Mouse (Mus musculus): ENCODE measurements around the gene Masp1. TPM values are rescaled to one million over a fixed set of nuclear protein-coding genes. Genes with fewer than 3 reads are reported as not detected.

Masp1 gene
- 4.7 and 7.4 TPM in 2 replicates for polyA plus RNA-seq (2016; fragmentation: Nextera tagmentation; extraction: Ambion mirVana)

DNA sequence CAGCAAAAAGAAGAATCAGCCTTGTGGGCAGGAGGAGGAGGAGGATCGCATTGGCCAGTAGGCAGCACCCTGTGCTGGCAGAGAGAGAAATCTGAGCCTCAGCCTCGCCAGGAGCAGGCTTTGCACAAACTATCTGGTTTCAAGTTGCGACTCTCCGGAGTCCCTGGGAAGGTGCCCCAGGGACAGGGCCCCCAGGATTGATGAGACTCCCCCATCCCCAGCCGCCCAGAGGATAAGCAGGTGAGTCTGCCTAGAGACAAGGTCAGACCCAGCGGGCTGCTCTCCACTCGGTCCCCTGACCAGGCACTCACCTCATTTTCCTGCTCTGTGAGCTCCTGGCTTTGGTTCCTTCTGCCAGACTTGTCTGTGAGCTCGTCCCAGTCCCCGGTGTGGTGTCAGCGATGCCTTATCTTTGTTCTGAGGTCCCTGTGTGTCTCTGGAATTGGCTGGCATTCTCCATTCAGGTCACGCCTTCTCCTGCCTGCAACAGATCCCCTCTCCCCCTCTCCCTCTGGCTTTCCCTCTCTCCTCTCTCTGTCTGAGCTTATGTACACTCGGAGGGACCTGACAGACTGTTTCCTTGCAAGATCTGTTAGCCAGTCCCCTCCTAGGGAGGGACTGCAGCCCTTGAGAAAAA is at the start of gene Masp1, which contains the start of gene Rtp4:
Masp1 (minus strand) TSS at position 581 of the 637 bp plus-strand sequence.
Rtp4 (plus strand) TSS at position 57 of the 637 bp plus-strand sequence.
- H3K27ac ChIP-seq: peak within 1 kb of the TSS; percentile 86
- H3K27me3 ChIP-seq (ENCODE audit: poor library complexity, severe bottlenecking): peaks cover 31% of the 10 kb centered on the region
- peaks cover 46% of the 10 kb centered on the region for H3K4me1 ChIP-seq
- no peaks in the 10 kb centered on the region for H3K36me3 ChIP-seq (replicated peaks)
- H3K9me3 ChIP-seq: no peaks in the 10 kb centered on the region
- under 1% methylated on average over 12 of the region's 12 CpGs for WGBS
- H3K4me3 ChIP-seq: peak within 1 kb of the TSS; percentile 54
- DNase-seq (ENCODE audit: extremely low spot score, low spot score): peak; percentile 47

DNA sequence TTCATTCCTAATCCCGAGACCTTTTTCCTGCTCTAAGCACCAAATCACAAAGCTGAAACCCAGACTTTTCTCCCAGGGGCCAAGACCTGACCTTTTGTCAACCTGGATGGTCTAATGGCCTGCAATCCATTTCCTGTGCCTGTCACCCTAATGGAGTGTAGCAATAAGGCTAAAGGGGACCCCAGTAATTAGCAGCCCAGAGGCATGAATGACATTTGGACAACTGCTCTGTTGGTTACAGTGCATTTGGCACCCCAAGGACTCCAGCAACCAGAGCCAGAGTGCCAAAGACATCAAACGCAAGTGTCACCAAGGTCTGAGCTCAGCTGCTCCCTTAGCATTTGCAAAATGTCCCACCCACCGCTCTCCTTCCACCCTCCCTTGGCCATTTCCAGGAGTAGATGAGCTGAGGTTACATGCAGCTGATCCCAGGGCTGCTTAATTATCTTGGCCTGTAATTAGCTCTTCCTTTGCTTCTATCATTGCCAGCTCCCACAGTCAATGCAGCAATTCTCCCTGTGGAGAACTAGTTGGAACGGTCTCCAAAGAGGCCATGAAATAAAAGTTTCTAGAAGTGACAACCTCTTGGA is 47.8 kb upstream of the Masp1 start:
- DNase-seq (ENCODE audit: extremely low spot score, low spot score): no peak
- no peak overlapping the region for H3K27ac ChIP-seq
- no peaks in the 10 kb centered on the region for H3K4me1 ChIP-seq
- no peaks in the 10 kb centered on the region for H3K36me3 ChIP-seq (replicated peaks)
- WGBS: 79% methylated on average over 4 of the region's 4 CpGs
- no peaks in the 10 kb centered on the region for H3K27me3 ChIP-seq (ENCODE audit: poor library complexity, severe bottlenecking)
- H3K4me3 ChIP-seq: no peak overlapping the region
- no peaks in the 10 kb centered on the region for H3K9me3 ChIP-seq

DNA sequence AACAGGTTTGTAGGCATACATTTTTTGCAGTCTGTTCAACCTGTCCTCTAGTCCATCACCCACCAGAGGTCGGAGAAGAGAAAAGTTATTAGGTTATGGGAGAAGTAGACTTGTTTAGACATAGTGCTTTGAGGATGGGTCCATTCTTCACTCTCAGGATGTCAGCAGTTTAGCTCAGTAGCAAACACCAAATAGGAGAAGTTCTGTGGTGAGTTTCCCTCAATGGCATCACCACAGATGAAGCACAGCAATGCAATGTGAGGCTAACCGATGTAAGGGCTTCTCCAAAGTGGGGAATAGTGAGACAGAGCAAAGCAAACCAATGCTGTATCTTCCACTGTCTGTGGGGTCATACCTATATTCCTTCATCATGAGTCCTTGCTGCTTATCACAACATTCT is 37.1 kb upstream of the Masp1 start:
- 94% methylated on average over 2 of the region's 2 CpGs for WGBS
- no peak overlapping the region for H3K27ac ChIP-seq
- DNase-seq (ENCODE audit: extremely low spot score, low spot score): no peak
- no peaks in the 10 kb centered on the region for H3K36me3 ChIP-seq (replicated peaks)
- no peaks in the 10 kb centered on the region for H3K9me3 ChIP-seq
- peaks cover 3% of the 10 kb centered on the region; the same call in 1 of the 2 replicates for H3K4me1 ChIP-seq
- no peaks in the 10 kb centered on the region for H3K27me3 ChIP-seq (ENCODE audit: poor library complexity, severe bottlenecking)
- H3K4me3 ChIP-seq: no peak overlapping the region

DNA sequence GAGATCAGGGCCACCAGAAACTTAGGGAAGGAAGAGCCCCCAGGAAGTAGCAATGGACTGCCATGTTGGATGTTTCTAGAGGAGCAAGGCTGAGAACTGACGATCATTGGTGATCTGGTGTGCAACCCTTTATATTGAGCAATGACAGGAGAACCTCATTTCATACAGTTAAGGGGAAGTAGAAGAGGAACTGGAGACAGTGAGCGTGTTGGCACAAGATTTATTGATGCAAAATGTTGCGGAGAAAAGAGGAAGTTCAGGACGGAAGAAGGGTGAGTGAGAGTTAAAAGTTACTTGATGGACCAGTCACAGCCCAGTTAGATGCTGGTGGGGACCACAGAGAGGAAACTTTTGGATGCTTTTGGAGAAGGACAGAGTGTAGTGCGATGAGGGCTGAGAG is 36.6 kb upstream of the Masp1 start:
- WGBS: 90% methylated on average over 5 of the region's 5 CpGs
- no peaks in the 10 kb centered on the region for H3K36me3 ChIP-seq (replicated peaks)
- H3K9me3 ChIP-seq: no peaks in the 10 kb centered on the region
- no peak for DNase-seq (ENCODE audit: extremely low spot score, low spot score)
- no peaks in the 10 kb centered on the region for H3K4me1 ChIP-seq
- no peaks in the 10 kb centered on the region for H3K27me3 ChIP-seq (ENCODE audit: poor library complexity, severe bottlenecking)
- H3K4me3 ChIP-seq: no peak overlapping the region
- H3K27ac ChIP-seq: no peak overlapping the region

DNA sequence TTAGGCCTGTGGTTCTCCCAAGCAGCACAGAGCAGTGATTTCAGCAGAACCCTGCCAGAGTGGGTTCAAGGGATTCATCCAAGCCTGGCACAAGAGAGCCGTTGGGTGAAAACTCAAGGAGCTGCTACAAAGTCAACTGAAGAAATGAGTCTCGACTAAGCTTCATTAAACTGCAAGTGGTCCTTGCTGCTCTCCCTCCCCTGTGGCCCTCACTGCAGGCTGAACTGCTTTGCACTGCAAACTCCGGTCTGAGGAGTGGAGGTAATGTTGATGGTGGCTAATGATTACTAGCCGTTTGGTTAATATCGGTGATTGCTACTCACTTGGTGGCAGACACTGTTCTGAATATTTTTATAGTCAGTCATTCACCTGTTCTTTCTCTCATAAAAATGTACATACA is 34.1 kb upstream of the Masp1 start:
- WGBS: 89% methylated on average over 5 of the region's 5 CpGs
- Histone ChIP-seq H3K36me3 (replicated peaks) (no peaks in the 10 kb centered on the region), H3K27ac (no peak overlapping the region), H3K27me3 (ENCODE audit: poor library complexity, severe bottlenecking) (peaks cover 8% of the 10 kb centered on the region), H3K4me3 (no peak overlapping the region), H3K4me1 (no peaks in the 10 kb centered on the region), H3K9me3 (no peaks in the 10 kb centered on the region)
- no peak for DNase-seq (ENCODE audit: extremely low spot score, low spot score)

DNA sequence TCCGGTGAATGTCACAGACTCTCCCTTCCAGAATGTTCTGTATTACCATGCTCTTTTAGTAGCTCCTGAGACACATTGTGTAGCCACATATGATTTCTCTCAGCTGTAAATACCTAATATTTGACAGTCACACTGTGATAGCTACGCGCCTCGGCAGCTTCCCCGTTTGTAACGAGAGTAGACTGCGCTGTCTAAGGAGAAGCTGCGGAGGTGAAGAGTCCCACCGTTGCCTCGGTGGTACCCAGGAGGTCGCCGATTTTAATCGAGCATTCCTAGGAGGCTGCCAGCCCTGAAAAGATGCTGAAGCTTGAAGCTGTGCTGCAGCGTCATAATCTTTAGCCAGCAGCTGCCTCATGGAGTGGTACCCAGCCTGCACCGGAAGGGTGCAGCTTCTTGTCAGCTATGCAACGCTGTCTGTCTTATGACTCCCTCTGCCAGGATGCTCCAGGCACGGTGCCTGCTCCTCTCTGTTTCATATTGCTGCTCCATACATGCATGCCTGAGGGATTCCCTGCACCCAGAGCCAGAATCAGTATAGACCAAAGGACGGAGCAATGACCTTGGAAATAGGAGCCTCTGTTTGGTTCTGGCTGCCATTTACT is 30.5 kb upstream of the Masp1 start:
- 90% methylated on average over 18 of the region's 18 CpGs for WGBS
- Histone ChIP-seq H3K4me3 (no peak overlapping the region), H3K9me3 (no peaks in the 10 kb centered on the region), H3K27ac (no peak overlapping the region), H3K4me1 (no peaks in the 10 kb centered on the region), H3K36me3 (replicated peaks) (no peaks in the 10 kb centered on the region), H3K27me3 (ENCODE audit: poor library complexity, severe bottlenecking) (peaks cover 8% of the 10 kb centered on the region)
- DNase-seq (ENCODE audit: extremely low spot score, low spot score): no peak

DNA sequence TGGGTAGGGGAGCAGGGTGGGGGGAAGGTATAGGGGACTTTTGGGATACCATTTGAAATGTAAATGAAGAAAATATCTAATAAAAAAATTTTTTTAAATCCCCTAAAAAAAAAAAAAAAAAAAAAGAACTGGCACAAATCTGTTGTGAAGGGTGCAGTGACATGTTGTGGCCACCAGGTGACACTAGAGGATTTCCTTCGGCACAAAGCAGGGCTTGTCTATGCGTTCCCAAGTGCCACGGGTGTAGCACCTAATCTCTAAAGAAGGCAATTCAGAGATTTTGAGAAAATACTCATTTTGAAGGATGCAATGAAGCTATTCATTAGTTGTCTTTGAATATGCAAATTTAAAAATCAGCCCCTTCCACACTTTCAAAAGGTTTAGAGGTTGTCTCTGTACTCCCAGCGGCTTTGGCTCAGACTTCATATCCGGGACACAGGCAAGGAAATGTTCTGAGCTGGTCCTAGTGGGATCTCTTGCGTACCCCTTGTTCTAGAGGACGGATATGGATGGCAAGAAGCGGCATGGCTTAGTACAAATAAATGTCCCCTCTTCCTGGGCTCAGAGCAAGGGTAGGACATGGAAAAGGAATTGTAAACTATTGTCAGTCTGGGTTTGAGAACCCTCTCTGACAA is 29.8 kb upstream of the Masp1 start:
- no peak overlapping the region for H3K4me3 ChIP-seq
- H3K27ac ChIP-seq: no peak overlapping the region
- no peaks in the 10 kb centered on the region for H3K36me3 ChIP-seq (replicated peaks)
- DNase-seq (ENCODE audit: extremely low spot score, low spot score): peak; percentile 47
- no peaks in the 10 kb centered on the region for H3K9me3 ChIP-seq
- no peaks in the 10 kb centered on the region for H3K4me1 ChIP-seq
- H3K27me3 ChIP-seq (ENCODE audit: poor library complexity, severe bottlenecking): peaks cover 8% of the 10 kb centered on the region
- 49% methylated on average over 8 of the region's 8 CpGs for WGBS

DNA sequence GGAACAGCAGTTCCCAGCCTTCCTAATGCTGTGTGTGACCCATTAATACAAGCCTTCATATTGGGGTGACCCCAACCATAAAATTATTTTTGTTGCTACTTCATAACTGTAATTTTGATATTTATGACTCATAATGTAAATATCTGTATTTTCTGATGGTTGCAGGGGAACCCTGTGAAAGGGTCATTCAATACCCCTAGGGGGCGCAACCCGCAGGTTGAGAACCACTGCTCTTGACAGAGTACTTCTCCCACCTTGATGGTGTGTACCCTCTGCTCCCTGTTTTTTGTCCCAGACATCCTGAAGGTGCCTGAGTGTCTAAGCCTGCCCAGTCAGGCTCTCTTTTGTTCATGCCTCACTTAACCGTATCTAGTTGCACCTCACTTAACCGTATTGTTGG is 27.2 kb upstream of the Masp1 start:
- WGBS: 87% methylated on average over 4 of the region's 4 CpGs
- no peak for DNase-seq (ENCODE audit: extremely low spot score, low spot score)

DNA sequence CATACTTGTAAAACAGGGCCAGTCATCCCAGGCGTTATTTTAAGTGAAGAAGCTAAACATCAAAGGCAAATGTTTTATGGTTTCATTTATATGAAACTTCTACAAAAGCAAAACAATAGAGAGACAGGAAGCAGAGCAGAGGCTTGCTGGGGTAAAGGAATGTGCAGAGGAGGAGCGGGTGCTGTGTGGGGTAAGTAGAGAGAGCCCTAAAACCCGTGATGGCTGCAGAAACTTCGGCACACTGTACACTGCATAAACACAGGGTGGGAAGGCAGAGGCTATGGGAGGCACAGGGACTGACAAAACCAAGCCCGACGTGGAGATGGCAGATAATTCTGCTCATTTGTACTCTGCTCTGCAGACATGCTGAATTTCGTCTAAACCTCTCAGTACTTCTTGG is 23.7 kb upstream of the Masp1 start:
- WGBS: 74% methylated on average over 7 of the region's 7 CpGs
- Histone ChIP-seq H3K4me3 (no peak overlapping the region), H3K27ac (no peak overlapping the region), H3K36me3 (replicated peaks) (no peaks in the 10 kb centered on the region), H3K9me3 (no peaks in the 10 kb centered on the region), H3K27me3 (ENCODE audit: poor library complexity, severe bottlenecking) (no peaks in the 10 kb centered on the region), H3K4me1 (no peaks in the 10 kb centered on the region)
- DNase-seq (ENCODE audit: extremely low spot score, low spot score): no peak

More for the DNA sequence above, 27.2 kb upstream of the Masp1 start:
- Histone ChIP-seq H3K27me3 (ENCODE audit: poor library complexity, severe bottlenecking) (peaks cover 8% of the 10 kb centered on the region), H3K27ac (no peak overlapping the region), H3K9me3 (no peaks in the 10 kb centered on the region), H3K36me3 (replicated peaks) (no peaks in the 10 kb centered on the region), H3K4me1 (no peaks in the 10 kb centered on the region), H3K4me3 (no peak overlapping the region)

DNA sequence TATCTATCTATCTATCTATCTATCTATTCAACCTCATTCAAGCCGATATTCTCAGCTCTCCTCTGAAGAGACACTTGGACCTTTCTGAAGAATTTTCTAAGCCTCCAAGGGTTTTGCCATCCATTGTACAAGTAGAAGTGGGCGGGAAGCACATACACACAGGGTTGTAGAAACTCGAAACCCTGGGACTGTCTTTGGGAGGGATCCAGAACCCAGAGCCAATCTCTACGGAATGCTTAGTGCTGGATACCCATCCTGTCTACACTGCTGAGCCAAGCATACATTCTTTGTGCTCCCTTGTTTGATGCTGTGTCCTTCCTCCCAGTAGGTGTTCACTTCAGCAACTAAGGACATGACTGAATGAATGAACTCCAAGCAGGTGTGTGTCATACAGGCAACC is 22.3 kb upstream of the Masp1 start:
- 79% methylated on average over 4 of the region's 4 CpGs for WGBS
- H3K4me3 ChIP-seq: no peak overlapping the region
- no peaks in the 10 kb centered on the region for H3K9me3 ChIP-seq
- DNase-seq (ENCODE audit: extremely low spot score, low spot score): no peak
- H3K27me3 ChIP-seq (ENCODE audit: poor library complexity, severe bottlenecking): no peaks in the 10 kb centered on the region
- no peaks in the 10 kb centered on the region for H3K4me1 ChIP-seq
- H3K36me3 ChIP-seq (replicated peaks): no peaks in the 10 kb centered on the region
- H3K27ac ChIP-seq: no peak overlapping the region

DNA sequence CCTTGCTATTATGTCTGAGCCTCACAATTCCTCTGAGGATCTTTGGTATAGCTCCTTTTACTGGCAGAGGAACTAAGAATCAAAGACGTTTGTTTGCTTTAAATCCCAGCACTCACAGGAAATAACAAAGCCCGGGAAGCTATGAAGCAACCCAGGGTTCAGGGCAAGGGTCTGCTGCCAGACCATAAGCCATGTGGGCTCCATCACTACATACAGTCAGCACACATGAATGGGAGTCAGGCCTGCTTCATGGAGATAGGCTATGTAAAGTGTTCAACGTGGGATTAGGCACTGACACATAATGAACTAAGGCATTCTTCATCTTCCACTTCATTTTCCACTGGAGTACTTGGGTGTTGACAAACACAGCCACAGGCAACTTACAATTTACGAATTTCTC is 20.4 kb upstream of the Masp1 start:
- Histone ChIP-seq H3K9me3 (no peaks in the 10 kb centered on the region), H3K4me3 (no peak overlapping the region), H3K27me3 (ENCODE audit: poor library complexity, severe bottlenecking) (no peaks in the 10 kb centered on the region), H3K4me1 (no peaks in the 10 kb centered on the region), H3K36me3 (replicated peaks) (no peaks in the 10 kb centered on the region), H3K27ac (no peak overlapping the region)
- no peak for DNase-seq (ENCODE audit: extremely low spot score, low spot score)
- 73% methylated on average over 4 of the region's 4 CpGs for WGBS

DNA sequence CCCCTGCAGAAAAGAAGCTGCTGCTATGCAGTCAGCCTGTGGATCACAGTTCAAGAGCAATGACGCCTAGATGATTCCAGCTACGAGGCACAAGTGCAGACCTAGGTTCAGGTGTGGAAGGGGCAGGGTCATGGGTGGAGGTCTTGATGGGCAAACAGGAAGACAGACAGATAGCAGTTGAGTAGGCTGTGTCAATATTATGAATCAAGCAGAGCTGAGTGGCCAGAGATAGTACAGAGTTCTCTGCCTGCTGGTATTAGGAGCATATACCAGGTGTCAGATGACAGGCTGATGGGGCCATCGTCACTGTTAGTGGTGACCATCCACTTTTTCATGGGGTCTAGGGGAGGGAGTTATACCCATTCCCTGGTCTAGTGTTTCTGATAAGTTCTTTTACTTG is 13.1 kb upstream of the Masp1 start:
- WGBS: 93% methylated on average over 3 of the region's 3 CpGs
- H3K4me3 ChIP-seq: no peak overlapping the region
- no peak for DNase-seq (ENCODE audit: extremely low spot score, low spot score)
- H3K27ac ChIP-seq: no peak overlapping the region
- H3K27me3 ChIP-seq (ENCODE audit: poor library complexity, severe bottlenecking): no peaks in the 10 kb centered on the region
- no peaks in the 10 kb centered on the region for H3K4me1 ChIP-seq
- H3K9me3 ChIP-seq: no peaks in the 10 kb centered on the region
- no peaks in the 10 kb centered on the region for H3K36me3 ChIP-seq (replicated peaks)

DNA sequence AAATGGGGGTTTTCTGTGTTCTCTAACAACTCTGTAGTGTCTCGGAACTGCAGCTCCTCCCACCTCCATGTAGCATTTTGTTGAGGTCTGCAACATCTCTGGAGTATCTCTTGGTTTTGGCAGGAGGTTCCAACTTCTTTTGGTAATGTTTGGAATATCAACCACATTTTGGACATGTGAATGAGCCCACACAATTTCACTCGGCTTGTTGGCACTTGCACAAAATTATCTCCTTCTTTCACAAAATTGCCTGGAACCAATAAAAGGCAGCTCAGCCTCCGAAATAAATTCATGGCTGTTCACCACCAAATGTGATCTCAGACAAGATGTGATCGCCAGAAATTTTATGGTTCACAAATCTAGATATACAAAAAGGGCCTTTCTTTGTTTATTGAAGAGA is 8.6 kb upstream of the Masp1 start:
- H3K36me3 ChIP-seq (replicated peaks): no peaks in the 10 kb centered on the region
- H3K4me1 ChIP-seq: no peaks in the 10 kb centered on the region
- H3K9me3 ChIP-seq: peaks cover 5% of the 10 kb centered on the region; the same call in 1 of the 2 replicates
- WGBS: 90% methylated on average over 4 of the region's 4 CpGs
- no peak overlapping the region for H3K27ac ChIP-seq
- H3K27me3 ChIP-seq (ENCODE audit: poor library complexity, severe bottlenecking): no peaks in the 10 kb centered on the region
- H3K4me3 ChIP-seq: no peak overlapping the region
- no peak for DNase-seq (ENCODE audit: extremely low spot score, low spot score)

Measured in forebrain, embryonic 10.5 days (tissue).